Mouse (Mus musculus) forebrain, embryonic 11.5 days (tissue): ENCODE measurements at regions not wholly inside any gene's neighbourhood (a gene's known extent, or its start where the extent isn't known, plus 50 kb on each side); places are given as distances from the start of the nearest gene placed in this dataset.

Experiments used
- ATAC-seq: fragments of 200-750 bp; cut with Nextera tagmentation; replicated peaks from 2 replicates; pipeline ENCODE4 v1.8.0; 2017; ENCODE audit warnings: moderate TSS enrichment; ENCODE audit not compliant: low FRiP score
- DNase-seq: peaks from one replicate; pipeline ENCODE4 v3.0.0-alpha.2; 2017; ENCODE audit warnings: low spot score
- H3K27ac ChIP-seq: fragments of 300-500 bp; sonication (generic); 2 replicates; pipeline ENCODE4 v1.5.1; 2014; ENCODE audit warnings: low read depth, low read length
- H3K27me3 ChIP-seq: fragments of 300-500 bp; sonication (generic); 2 replicates; pipeline ENCODE4 v1.6.1; 2014; ENCODE audit warnings: mild to moderate bottlenecking, low read length, mixed read lengths; ENCODE audit not compliant: control insufficient read depth, insufficient read depth
- H3K36me3 ChIP-seq: fragments of 300-500 bp; sonication (generic); 2 replicates; pipeline ENCODE4 v1.6.1; 2014; ENCODE audit warnings: mild to moderate bottlenecking, low read length, moderate library complexity, mixed read lengths; ENCODE audit not compliant: control insufficient read depth, insufficient read depth
- H3K4me1 ChIP-seq: fragments of 300-500 bp; sonication (generic); replicated peaks from 2 replicates; pipeline ENCODE4 v1.6.1; 2014; ENCODE audit warnings: low read length, mixed read lengths; ENCODE audit not compliant: control insufficient read depth, insufficient read depth
- H3K4me2 ChIP-seq: fragments of 300-500 bp; sonication (generic); 2 replicates; pipeline ENCODE4 v1.6.1; 2014; ENCODE audit warnings: low read depth, mild to moderate bottlenecking, low read length, moderate library complexity, mixed read lengths; ENCODE audit not compliant: severe bottlenecking
- H3K4me3 ChIP-seq: fragments of 300-500 bp; sonication (generic); 2 replicates; pipeline ENCODE4 v1.5.1; 2014; ENCODE audit warnings: low read depth, low read length
- H3K9ac ChIP-seq: fragments of 300-500 bp; sonication (generic); 2 replicates; pipeline ENCODE4 v1.6.1; 2014; ENCODE audit warnings: low read length
- H3K9me3 ChIP-seq: fragments of 300-500 bp; sonication (generic); 2 replicates; pipeline ENCODE4 v1.6.1; 2016; ENCODE audit warnings: low read length, mixed read lengths; ENCODE audit not compliant: control insufficient read depth
- WGBS: fragments of 180-500 bp; shearing (Covaris S2); extraction: QIAGEN DNeasy Blood & Tissue Kit; methylation state at CpG from one replicate; pipeline ENCODE4 v1.1.7; 2014; 5-methylcytosine and 5-hydroxymethylcytosine counted together

- no peak overlapping the region for H3K4me2 ChIP-seq
- no peaks in the 10 kb centered on the region for H3K9me3 ChIP-seq
- no peaks in the 10 kb centered on the region for H3K4me1 ChIP-seq
- ATAC-seq (no peak), DNase-seq (no peak)
- WGBS: 84% methylated on average over 3 of the region's 3 CpGs
- H3K27ac ChIP-seq: no peak overlapping the region
- no peak overlapping the region for H3K9ac ChIP-seq
- no peaks in the 10 kb centered on the region for H3K27me3 ChIP-seq
- H3K36me3 ChIP-seq: no peaks in the 10 kb centered on the region
- H3K4me3 ChIP-seq: no peak overlapping the region
Measured at GRCm38 (mm10) chr8:116045526-116045925, 337.9 kb upstream of the Maf start.

- Histone ChIP-seq H3K4me1 (no peaks in the 10 kb centered on the region), H3K4me2 (no peak overlapping the region), H3K27ac (no peak overlapping the region), H3K4me3 (no peak overlapping the region), H3K9me3 (no peaks in the 10 kb centered on the region), H3K9ac (no peak overlapping the region), H3K36me3 (no peaks in the 10 kb centered on the region), H3K27me3 (no peaks in the 10 kb centered on the region)
- ATAC-seq: no peak
- DNase-seq: no peak
- WGBS: 82% methylated on average over 4 of the region's 4 CpGs
Measured at GRCm38 (mm10) chr8:116043381-116043780, 335.8 kb upstream of the Maf start.

GRCm38 (mm10) chr8:116030966-116031365, 323.4 kb upstream of the Maf start:
- DNase-seq: no peak
- WGBS: 92% methylated on average over 10 of the region's 10 CpGs

GRCm38 (mm10) chr8:116025321-116025720, 317.7 kb upstream of the Maf start:
- H3K4me2 ChIP-seq: no peak overlapping the region
- H3K9me3 ChIP-seq: no peaks in the 10 kb centered on the region
- no peak overlapping the region for H3K9ac ChIP-seq
- no peak overlapping the region for H3K27ac ChIP-seq
- H3K36me3 ChIP-seq: no peaks in the 10 kb centered on the region
- H3K4me3 ChIP-seq: no peak overlapping the region
- no peak for DNase-seq
- no peaks in the 10 kb centered on the region for H3K4me1 ChIP-seq
- WGBS: 75% methylated on average over 2 of the region's 2 CpGs
- ATAC-seq: no peak
- no peaks in the 10 kb centered on the region for H3K27me3 ChIP-seq

More at GRCm38 (mm10) chr8:116030966-116031365, 323.4 kb upstream of the Maf start:
- no peak for ATAC-seq
- H3K36me3 ChIP-seq: no peaks in the 10 kb centered on the region
- no peaks in the 10 kb centered on the region for H3K4me1 ChIP-seq
- H3K4me3 ChIP-seq: no peak overlapping the region
- H3K9me3 ChIP-seq: no peaks in the 10 kb centered on the region
- no peak overlapping the region for H3K9ac ChIP-seq
- H3K27me3 ChIP-seq: no peaks in the 10 kb centered on the region
- no peak overlapping the region for H3K27ac ChIP-seq
- no peak overlapping the region for H3K4me2 ChIP-seq

- ATAC-seq (no peak), DNase-seq (no peak)
- WGBS: 81% methylated on average over 4 of the region's 4 CpGs
- no peaks in the 10 kb centered on the region for H3K27me3 ChIP-seq
- H3K4me3 ChIP-seq: no peak overlapping the region
- no peaks in the 10 kb centered on the region for H3K36me3 ChIP-seq
- no peak overlapping the region for H3K9ac ChIP-seq
- H3K27ac ChIP-seq: no peak overlapping the region
- no peaks in the 10 kb centered on the region for H3K9me3 ChIP-seq
- H3K4me1 ChIP-seq: no peaks in the 10 kb centered on the region
- no peak overlapping the region for H3K4me2 ChIP-seq
Measured at GRCm38 (mm10) chr8:116024811-116025210, 317.2 kb upstream of the Maf start.

DNA sequence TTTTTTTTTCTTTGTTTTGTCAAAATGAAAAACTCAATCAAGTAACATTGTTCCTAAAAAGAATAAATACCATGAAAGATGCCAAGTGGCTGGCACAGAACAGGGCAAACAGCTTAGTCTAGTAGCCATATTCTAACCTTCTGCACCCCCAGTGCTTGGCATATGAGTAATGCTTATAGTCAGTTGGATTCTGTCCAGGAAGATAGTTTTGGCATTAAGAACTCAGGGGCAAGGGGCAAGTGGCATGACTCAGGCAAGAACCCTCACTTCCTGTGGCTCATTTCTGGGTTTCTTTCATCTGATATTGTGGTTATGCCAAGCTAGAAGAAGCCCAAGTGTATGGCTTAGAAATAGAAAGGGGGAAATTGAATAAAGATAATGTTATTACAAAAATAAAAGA, 314.1 kb upstream of the Maf start:
- H3K36me3 ChIP-seq: no peaks in the 10 kb centered on the region
- no peak overlapping the region for H3K4me3 ChIP-seq
- H3K4me2 ChIP-seq: no peak overlapping the region
- no peaks in the 10 kb centered on the region for H3K4me1 ChIP-seq
- H3K9me3 ChIP-seq: no peaks in the 10 kb centered on the region
- no peak for ATAC-seq
- H3K9ac ChIP-seq: no peak overlapping the region
- H3K27me3 ChIP-seq: no peaks in the 10 kb centered on the region
- DNase-seq: no peak
- H3K27ac ChIP-seq: no peak overlapping the region

GRCm38 (mm10) chr8:115995320-115995719, 287.7 kb upstream of the Maf start:
- 74% methylated on average over 5 of the region's 5 CpGs for WGBS
- Histone ChIP-seq H3K27me3 (no peaks in the 10 kb centered on the region), H3K36me3 (no peaks in the 10 kb centered on the region), H3K4me3 (no peak overlapping the region), H3K9ac (no peak overlapping the region), H3K4me2 (no peak overlapping the region), H3K27ac (no peak overlapping the region), H3K4me1 (no peaks in the 10 kb centered on the region), H3K9me3 (no peaks in the 10 kb centered on the region)
- ATAC-seq: no peak
- no peak for DNase-seq

- Histone ChIP-seq H3K36me3 (no peaks in the 10 kb centered on the region), H3K4me2 (no peak overlapping the region), H3K9ac (no peak overlapping the region), H3K4me3 (no peak overlapping the region), H3K4me1 (no peaks in the 10 kb centered on the region), H3K27ac (no peak overlapping the region), H3K27me3 (no peaks in the 10 kb centered on the region), H3K9me3 (no peaks in the 10 kb centered on the region)
- no peak for DNase-seq
- no peak for ATAC-seq
- WGBS: 82% methylated on average over 6 of the region's 6 CpGs
Measured at GRCm38 (mm10) chr8:115991989-115992388, 284.4 kb upstream of the Maf start.

DNA sequence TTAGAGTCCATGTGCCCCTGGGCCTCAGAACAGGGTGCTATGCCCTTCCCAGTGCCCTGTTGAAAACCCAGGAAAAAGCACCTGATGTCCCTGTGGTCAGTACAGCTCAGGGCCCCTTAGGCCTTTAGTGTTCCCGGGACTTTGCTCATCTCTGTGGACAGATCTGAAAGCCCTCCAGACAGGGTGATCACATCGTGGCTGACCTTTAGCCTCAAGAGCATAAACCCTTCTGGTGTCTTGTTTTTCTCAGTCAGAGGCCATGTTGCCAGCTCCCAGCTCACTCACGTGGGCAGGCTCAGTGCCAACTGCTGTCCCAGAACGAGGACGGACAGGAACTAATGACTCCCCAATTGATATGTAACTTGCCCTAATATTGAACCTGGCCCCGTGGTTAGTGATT, 275.8 kb upstream of the Maf start:
- Histone ChIP-seq H3K4me1 (no peaks in the 10 kb centered on the region), H3K9me3 (no peaks in the 10 kb centered on the region), H3K4me3 (no peak overlapping the region), H3K27me3 (no peaks in the 10 kb centered on the region), H3K36me3 (no peaks in the 10 kb centered on the region), H3K4me2 (no peak overlapping the region), H3K27ac (no peak overlapping the region), H3K9ac (no peak overlapping the region)
- 85% methylated on average over 6 of the region's 6 CpGs for WGBS
- DNase-seq: no peak
- no peak for ATAC-seq
